In the genomic region with DNA sequence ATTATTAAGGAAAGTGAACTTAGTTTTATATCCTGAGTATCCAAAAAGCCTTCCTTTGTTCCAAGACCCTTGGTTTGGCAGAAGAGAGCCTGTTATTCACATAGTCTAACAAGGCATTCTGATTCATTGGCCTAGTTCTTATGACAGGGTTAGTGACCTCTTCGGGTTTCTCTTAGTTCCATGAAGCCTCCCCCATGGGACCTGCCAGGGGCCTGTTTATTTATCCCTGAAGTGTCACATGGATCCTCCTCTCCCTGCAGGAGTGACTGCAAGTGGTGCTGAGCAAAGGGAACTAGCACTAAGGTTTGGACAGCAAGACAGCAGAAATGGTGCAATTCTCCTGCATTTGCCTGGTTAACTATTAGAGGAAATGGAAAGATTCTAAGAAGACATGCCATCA, we compare ENCODE assay signal across 22 mouse cellular contexts. TPM values are rescaled to one million over a fixed set of nuclear protein-coding genes. Genes with fewer than 3 reads are reported as not detected.
DNase-seq lines count a peak whose midpoint lies in the region; ATAC-seq and TF ChIP-seq lines count a peak whose summit lies in the region.
"Had no signal": no experiment of that assay in that cellular context is flagged by ENCODE, and none has a peak within 500 bp of the region (broad histone marks: within the 10 kb centered on the region; RNA-seq: fewer than 3 reads in every experiment).

No protein-coding gene starts in this region.

- H3K36me3 ChIP-seq in kidney, postnatal 0 days (ENCODE audit: insufficient read depth, low read length), result no peaks in the 10 kb centered on the region
- no peaks in the 10 kb centered on the region for H3K36me3 ChIP-seq in kidney, embryonic 14.5 days (ENCODE audit: control insufficient read depth, insufficient read depth, low read length)
- H3K36me3 ChIP-seq: heart, embryonic 15.5 days; limb, embryonic 13.5 days; midbrain, embryonic 13.5 days; neural tube, embryonic 13.5 days had no signal

- no peak for ATAC-seq in kidney, postnatal 0 days (replicated peaks; ENCODE audit: low FRiP score, low read depth)
- no peak for ATAC-seq in kidney, embryonic 14.5 days (ENCODE audit: low FRiP score, low TSS enrichment)
- ATAC-seq: CD4-positive, CD25-positive, alpha-beta regulatory T cell, adult 4 months; midbrain, embryonic 13.5 days had no signal

- TF ChIP-seq CTCF in kidney, postnatal 0 days (IDR thresholded peaks at IDR 0.05; ENCODE audit: low read depth), result no peak

- H3K9me3 ChIP-seq in kidney, postnatal 0 days (replicated peaks; ENCODE audit: low read length), result no peaks in the 10 kb centered on the region
- H3K9me3 ChIP-seq in kidney, embryonic 14.5 days (ENCODE audit: control insufficient read depth, low read length), result no peaks in the 10 kb centered on the region
- H3K9me3 ChIP-seq: embryonic facial prominence, embryonic 10.5 days; G1E; heart, embryonic 15.5 days; limb, embryonic 13.5 days; midbrain, embryonic 13.5 days; neural tube, embryonic 13.5 days had no signal

- peak; percentile 7 for DNase-seq in embryo, embryonic 11 days
- DNase-seq in embryo, embryonic 10.5 days (ENCODE audit: low spot score), result no peak
- DNase-seq in kidney, postnatal 0 days (ENCODE audit: low spot score), result peak; percentile 12
- DNase-seq in kidney, postnatal 10 days, result peak; percentile 40
- DNase-seq in lung, postnatal 36 days, result peak; percentile 15
- DNase-seq in adrenal gland, adult 18-20 months (ENCODE audit: low spot score in 2 of 2), result no peak
- no peak for DNase-seq in frontal cortex, postnatal 25 days (ENCODE audit: low spot score in 2 of 2)
- DNase-seq: cerebellum, adult 2 months; cerebellum, postnatal 36 days; gastrocnemius, postnatal 10 days; right cerebral cortex, postnatal 25 days; thymus, adult 18-20 months had no signal

- no peaks in the 10 kb centered on the region for H3K4me1 ChIP-seq in kidney, postnatal 0 days (replicated peaks; ENCODE audit: insufficient read depth, low read length)
- no peaks in the 10 kb centered on the region for H3K4me1 ChIP-seq in kidney, embryonic 14.5 days (ENCODE audit: control insufficient read depth, insufficient read depth, low read length)
- H3K4me1 ChIP-seq: embryonic facial prominence, embryonic 10.5 days; heart, embryonic 15.5 days; limb, embryonic 13.5 days; midbrain, embryonic 13.5 days; neural tube, embryonic 13.5 days had no signal

- H3K4me2 ChIP-seq in kidney, postnatal 0 days (ENCODE audit: low read length), result no peak overlapping the region
- H3K4me2 ChIP-seq in kidney, embryonic 14.5 days (replicated peaks; ENCODE audit: low read depth, low read length), result no peak overlapping the region
- H3K4me2 ChIP-seq: heart, embryonic 15.5 days; limb, embryonic 13.5 days; midbrain, embryonic 13.5 days; neural tube, embryonic 13.5 days had no signal

- H3K4me3 ChIP-seq in kidney, postnatal 0 days (replicated peaks; ENCODE audit: low read depth, low read length), result no peak overlapping the region
- no peak overlapping the region for H3K4me3 ChIP-seq in kidney, embryonic 14.5 days (ENCODE audit: low read length)
- H3K4me3 ChIP-seq: embryonic facial prominence, embryonic 10.5 days; heart, embryonic 15.5 days; limb, embryonic 13.5 days; midbrain, embryonic 13.5 days; neural tube, embryonic 13.5 days had no signal

- H3K27me3 ChIP-seq in kidney, postnatal 0 days (ENCODE audit: insufficient read depth, low read length), result no peaks in the 10 kb centered on the region
- H3K27me3 ChIP-seq in kidney, embryonic 14.5 days (ENCODE audit: control insufficient read depth, insufficient read depth, low read length), result no peaks in the 10 kb centered on the region
- H3K27me3 ChIP-seq: heart, embryonic 15.5 days; limb, embryonic 13.5 days; midbrain, embryonic 13.5 days; neural tube, embryonic 13.5 days had no signal

- H3K27ac ChIP-seq in kidney, postnatal 0 days, result no peak overlapping the region
- H3K27ac ChIP-seq in kidney, embryonic 14.5 days (ENCODE audit: low read depth, low read length), result no peak overlapping the region
- H3K27ac ChIP-seq: embryonic facial prominence, embryonic 10.5 days; heart, embryonic 15.5 days; limb, embryonic 13.5 days; liver, embryonic 14.5 days; macrophage; midbrain, embryonic 13.5 days; neural tube, embryonic 13.5 days had no signal

- no peak overlapping the region for H3K9ac ChIP-seq in kidney, postnatal 0 days (ENCODE audit: low read depth, low read length)
- no peak overlapping the region for H3K9ac ChIP-seq in kidney, embryonic 14.5 days (ENCODE audit: low read depth, low read length)
- H3K9ac ChIP-seq: heart, embryonic 15.5 days; limb, embryonic 13.5 days; liver, embryonic 14.5 days; midbrain, embryonic 13.5 days; neural tube, embryonic 13.5 days had no signal

- whole genome bisulfite sequencing in kidney, postnatal 0 days, result 25% methylated on average over 1 of the region's 1 CpGs
- WGBS in kidney, embryonic 14.5 days, result 13% methylated on average over 1 of the region's 1 CpGs

RNA-seq across cellular contexts. Expression of a gene that starts 56.0 kb away (rescaled TPM):
- 21.6 and 23.1 TPM in 2 replicates for polyA plus RNA-seq in kidney, postnatal 0 days (2015; fragmentation: Nextera tagmentation; extraction: Ambion mirVana)
- 23.7 and 28.6 TPM in 2 replicates for polyA plus RNA-seq in kidney, embryonic 14.5 days (2014; fragmentation: Nextera tagmentation; extraction: Ambion mirVana)
- 1 to 10 TPM; 2.5 to 4.9 TPM for total RNA-seq in adrenal gland, adult 18-20 months (2021)

RNA-seq across cellular contexts. Expression of a gene that starts 57.6 kb away (rescaled TPM):
- polyA plus RNA-seq in kidney, postnatal 0 days (2015; fragmentation: Nextera tagmentation; extraction: Ambion mirVana), result 16.1 and 21.3 TPM in 2 replicates
- 27.2 and 34.1 TPM in 2 replicates for polyA plus RNA-seq in kidney, embryonic 14.5 days (2014; fragmentation: Nextera tagmentation; extraction: Ambion mirVana)
- 1 to 10 TPM; 5.6 to 6.1 TPM for total RNA-seq in adrenal gland, adult 18-20 months (2021)

Comparison
In these comparisons a context has a peak if more than half of its experiments do, and no peak if none do; other contexts are left out.
1. DNase-seq: peak in embryo, embryonic 11 days (single experiment), kidney, postnatal 0 days (single experiment), kidney, postnatal 10 days (single experiment) and lung, postnatal 36 days (single experiment); none in embryo, embryonic 10.5 days (single experiment), adrenal gland, adult 18-20 months (0 of 2) and frontal cortex, postnatal 25 days (0 of 2).